Mouse (Mus musculus): ENCODE measurements at regions not wholly inside any gene's neighbourhood (a gene's known extent, or its start where the extent isn't known, plus 50 kb on each side); places are given as distances from the start of the nearest gene placed in this dataset.

DNA sequence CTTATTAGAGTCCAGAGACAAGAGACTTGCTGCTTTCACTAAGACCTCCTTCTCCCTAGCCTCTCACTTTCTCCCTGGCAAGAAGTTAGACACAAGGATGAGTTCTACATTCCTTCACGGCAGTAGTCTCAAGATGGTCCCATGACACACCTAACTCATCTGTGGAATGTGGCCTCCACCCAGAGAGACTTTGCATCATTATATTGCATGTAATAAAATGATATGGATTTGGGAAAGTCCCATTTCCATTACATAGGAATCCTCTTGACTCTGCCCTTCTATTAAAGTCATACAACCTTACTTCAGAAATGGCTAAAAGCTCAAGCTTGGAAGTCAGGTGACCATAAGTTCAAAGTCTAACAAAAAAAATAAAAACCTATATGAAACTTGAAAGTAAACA, 165.4 kb downstream of the Atp6ap1l start:
- TF ChIP-seq POLR2A (IDR thresholded peaks at IDR 0.05; ENCODE audit: low read depth, low read length), result no peak
- TF ChIP-seq CTCF (IDR thresholded peaks at IDR 0.05; ENCODE audit: borderline replicate concordance, insufficient read depth, low read length), result no peak
